Mouse (Mus musculus) embryonic fibroblast, embryonic 13.5 days (primary cell): ENCODE measurements around the gene Gm14401.
"Not testable (repeated sequence)": the region's sequence is repeated elsewhere in the genome, so short reads cannot be mapped to it uniquely, and the experiment has no call there.

Experiments used
- CTCF ChIP-seq: IDR thresholded peaks from 2 replicates; pipeline ENCODE4 v1.5.1; 2011; ENCODE audit warnings: mild to moderate bottlenecking, control low read depth, low read length, moderate library complexity, borderline replicate concordance; ENCODE audit not compliant: insufficient read depth
- POLR2A ChIP-seq: IDR thresholded peaks from 2 replicates; pipeline ENCODE4 v1.6.1; 2011; ENCODE audit warnings: low read depth, mild to moderate bottlenecking, control low read depth, low read length, moderate library complexity

DNA sequence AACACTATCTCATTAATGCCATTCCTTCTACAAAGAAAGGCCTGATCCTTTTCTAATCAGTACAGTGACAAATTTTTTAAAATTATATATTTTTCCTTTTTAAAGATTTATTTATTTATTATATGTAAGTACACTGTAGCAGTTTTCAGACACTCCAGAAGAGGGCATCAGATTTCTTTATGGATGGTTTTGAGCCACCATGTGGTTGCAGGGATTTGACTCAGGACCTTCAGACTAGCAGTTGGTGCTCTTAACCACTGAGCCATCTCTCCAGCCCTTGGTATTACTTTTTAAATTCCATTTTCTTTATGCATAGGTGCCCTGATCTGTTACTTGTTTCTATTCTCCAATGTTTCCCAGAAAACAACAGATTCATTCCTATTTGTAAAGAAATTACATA is 895 bp downstream of the Gm14401 start:
- not testable (repeated sequence) for TF ChIP-seq POLR2A, CTCF
